Mouse (Mus musculus) testis, postnatal 10 days (tissue): ENCODE measurements around the gene Plac1.

ENCODE experiments used
- DNase-seq: peaks from one replicate; pipeline ENCODE4 v3.0.0; 2021; ENCODE audit warnings: low spot score

Gene Plac1

DNA sequence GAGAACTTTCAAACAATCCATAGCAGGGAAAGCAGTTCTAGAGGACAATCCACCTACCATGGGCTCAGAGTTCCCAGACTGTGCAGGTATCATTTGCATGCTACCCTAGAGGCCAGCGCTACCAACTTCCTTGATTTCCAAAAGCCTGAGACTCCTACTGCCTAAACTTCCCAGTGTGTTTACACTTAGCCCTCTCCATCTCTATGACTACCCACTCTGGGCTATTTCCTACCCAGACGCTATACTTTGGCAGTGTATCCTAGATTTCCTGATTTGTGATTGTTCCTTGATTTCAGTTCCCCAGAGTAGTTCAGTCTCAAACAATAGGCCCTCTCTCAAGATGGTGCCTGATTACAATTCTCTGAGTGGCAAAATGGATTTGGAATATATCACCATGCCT, 132.8 kb downstream of the Plac1 start:
- no peak for DNase-seq

DNA sequence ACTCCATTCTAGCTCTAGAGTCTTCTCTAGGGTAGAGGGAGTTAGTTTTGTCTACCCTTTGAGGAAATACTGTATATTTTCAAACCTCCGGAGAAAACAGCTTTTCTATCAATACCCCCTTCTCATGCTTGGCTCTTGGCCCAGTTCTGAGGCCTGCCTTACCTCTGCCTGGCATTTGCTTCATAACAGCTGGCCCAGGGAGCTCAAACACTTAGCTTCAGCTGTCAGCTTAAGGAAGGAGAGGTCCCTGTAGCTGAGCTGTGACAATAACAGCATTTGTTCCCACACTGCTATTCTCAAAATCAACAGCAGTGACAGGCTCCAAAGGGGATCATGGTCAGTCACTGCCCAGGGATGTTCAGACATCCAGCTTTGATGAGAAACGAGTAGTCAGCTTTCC, 138.7 kb downstream of the Plac1 start:
- DNase-seq, result no peak

DNA sequence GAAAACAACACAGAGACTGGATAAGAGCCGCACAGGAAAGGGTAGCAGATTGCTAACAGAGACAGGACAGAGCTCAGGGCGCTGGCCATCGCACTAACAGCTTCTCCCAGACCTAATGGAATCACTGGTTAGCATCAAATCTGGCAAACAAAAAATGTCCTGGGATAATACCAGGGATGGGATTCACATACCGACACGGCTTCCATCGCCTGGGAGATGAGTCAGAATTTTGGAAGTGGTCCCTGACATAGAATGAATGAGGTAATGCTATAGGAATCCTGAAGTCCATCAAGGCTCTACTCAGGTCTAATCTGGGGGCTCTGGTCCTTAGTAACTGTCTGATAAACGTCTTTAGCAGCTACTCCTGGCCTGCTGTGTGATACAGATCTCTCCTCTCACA, 140.0 kb downstream of the Plac1 start:
- DNase-seq, result no peak

GRCm38 (mm10) chrX:53099266-53099665, 140.6 kb downstream of the Plac1 start:
- no peak for DNase-seq

GRCm38 (mm10) chrX:53098293-53098692, 141.6 kb downstream of the Plac1 start:
- DNase-seq, result no peak

DNA sequence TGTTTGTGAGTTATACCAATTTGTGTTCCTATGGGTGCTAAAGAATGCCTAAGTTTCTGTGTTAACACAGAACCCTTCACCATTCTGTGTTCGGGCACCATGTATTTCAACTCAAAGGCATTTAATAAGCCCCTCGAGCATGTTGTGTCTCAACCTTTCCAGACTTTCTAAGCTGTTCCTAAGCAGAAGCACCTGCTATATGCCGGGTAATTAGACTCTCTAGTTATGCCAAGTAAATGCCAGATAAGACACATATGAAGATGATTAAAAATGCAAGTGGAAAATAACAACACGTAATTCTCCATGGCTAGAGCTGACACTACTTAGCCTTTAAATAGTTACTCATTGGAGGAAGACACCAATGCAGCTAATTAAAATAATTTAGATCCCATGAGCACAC, 142.1 kb downstream of the Plac1 start:
- no peak for DNase-seq

DNA sequence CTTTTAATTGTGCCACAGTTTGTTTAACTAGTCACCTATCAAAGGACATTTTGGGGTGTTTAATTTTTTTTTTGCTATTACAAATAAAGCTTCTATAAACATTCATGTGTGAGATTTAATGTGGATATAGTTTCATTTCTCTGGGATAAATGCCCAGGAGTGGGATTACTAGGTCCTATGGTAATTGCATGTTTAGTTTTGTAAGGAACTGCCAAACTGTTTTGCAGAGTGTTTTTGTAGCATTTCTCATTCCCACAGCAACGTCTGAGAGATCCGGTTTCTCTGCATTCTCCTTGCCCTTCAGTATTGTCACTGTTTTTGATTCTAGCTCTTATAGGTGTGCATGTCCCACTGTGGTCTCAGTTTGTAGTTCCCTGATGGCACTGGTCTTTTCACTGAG, 146.5 kb downstream of the Plac1 start:
- DNase-seq, result no peak

DNA sequence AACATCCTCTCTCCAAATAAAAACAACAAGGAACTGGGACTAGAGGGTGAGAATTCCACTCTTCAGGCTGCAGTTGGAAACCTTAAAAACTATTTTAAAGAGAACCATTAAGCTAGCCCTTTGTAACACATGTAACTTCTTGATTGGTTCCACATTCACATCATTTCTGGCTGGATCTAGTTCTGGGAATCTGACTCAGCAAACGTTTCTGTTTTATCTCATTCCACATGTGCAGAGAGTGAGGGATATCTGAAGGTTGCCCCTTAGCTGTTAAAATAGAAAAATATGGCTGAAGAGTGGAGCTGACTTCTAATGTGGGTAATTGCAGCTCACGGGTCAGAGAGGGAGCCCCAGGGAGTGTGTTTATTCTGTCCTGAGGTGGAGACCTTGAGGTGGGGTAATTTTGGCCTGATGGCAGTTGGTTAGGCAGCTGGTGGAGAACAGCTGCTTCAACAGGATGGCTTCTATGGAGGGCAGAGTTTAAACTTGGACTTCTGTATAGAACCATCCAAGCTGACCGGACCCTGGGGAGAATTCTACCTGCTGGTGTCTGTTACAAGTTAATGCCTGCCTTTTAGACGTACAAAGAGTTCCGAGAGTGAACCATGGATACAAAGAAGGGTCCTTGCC, 151.1 kb downstream of the Plac1 start:
- no peak for DNase-seq

GRCm38 (mm10) chrX:53087202-53087601, 152.7 kb downstream of the Plac1 start:
- no peak for DNase-seq

GRCm38 (mm10) chrX:53085559-53085958, 154.4 kb downstream of the Plac1 start:
- no peak for DNase-seq

DNA sequence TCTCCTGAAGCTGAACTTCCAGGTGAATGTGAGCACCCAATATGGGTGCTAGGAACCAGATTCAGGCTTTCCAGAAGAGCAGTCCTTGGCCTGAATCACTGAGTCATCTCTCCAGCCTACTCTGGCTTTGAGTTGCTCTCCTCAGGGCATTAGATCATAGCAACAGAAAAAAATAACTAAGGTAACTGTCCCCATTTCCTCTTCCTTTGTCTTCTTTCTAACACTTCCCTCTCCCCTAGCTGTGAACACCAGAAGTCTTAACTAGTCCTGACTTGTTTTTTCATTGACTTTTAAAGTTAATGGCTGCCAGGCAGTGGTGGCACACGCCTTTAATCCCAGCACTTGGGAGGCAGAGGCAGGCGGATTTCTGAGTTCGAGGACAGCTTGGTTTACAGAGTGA, 175.5 kb downstream of the Plac1 start:
- DNase-seq, result no peak

DNA sequence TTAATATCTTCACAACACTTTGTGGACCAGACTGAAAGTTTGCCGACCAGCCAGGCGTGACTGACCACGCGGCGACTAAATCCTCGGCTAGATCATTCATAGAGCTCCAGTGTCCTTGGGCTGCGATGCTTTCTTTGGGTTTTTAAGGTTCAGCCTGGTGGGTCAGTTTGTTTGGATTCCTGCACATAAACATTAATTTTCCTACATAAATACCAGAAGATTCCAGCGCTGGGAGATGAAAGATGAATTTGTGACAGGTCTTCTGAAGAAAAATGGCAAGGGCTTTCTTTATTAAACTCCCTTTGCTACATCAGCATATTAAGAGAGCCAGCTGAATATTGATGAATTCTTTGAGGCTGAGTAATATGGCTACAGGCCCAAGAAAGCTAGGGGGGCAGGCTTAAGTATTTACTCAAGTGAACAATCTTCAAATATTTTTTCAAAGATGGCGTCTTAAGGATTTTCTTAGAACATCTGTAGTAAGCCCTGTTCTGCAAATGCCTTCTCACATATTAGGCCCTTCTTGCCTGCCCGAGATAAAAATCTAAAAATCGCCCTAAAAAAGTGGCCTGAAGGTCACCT, 180.4 kb downstream of the Plac1 start:
- no peak for DNase-seq

DNA sequence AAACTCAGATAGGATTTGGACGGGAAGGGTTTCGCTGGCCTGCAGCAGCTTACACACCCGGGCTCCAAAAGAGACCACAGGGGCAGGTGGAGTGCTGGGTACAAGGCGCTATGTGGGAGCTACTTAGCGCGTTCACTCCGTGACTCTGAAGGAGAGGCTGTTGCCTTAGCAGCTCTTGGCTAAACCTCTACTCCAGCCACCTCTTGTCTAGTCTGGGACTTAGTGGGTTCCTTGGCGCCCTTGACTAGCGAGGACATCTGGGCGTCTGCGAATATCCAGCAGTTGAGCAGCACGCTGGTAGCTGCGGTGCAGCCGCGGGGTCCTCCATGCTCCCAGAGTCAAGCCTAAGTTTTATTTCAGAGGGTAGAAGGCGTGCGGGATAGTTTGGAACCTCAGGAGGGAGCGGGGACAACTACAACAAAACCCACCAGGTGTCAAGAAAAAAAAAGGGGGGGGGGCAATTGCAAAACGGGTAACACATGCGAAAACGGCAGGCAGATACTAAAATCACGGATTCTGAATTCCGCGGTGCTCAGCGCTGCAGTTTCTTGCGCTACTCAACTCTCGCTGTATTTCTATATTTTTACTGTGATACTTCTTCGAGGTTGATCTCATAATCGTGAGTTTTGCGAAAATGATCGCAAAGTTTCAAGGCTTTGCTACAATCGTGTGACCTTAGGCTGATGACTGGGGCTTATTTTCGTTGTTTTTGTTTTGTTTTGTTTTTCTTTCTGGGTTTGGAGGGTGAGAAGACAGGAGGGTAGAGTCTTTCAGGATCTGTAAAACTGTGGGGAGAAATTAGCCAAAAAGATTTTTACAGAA, 181.2 kb downstream of the Plac1 start:
- DNase-seq, result peak; percentile 43

GRCm38 (mm10) chrX:53057760-53058090, 182.2 kb downstream of the Plac1 start:
- DNase-seq, result no peak

DNA sequence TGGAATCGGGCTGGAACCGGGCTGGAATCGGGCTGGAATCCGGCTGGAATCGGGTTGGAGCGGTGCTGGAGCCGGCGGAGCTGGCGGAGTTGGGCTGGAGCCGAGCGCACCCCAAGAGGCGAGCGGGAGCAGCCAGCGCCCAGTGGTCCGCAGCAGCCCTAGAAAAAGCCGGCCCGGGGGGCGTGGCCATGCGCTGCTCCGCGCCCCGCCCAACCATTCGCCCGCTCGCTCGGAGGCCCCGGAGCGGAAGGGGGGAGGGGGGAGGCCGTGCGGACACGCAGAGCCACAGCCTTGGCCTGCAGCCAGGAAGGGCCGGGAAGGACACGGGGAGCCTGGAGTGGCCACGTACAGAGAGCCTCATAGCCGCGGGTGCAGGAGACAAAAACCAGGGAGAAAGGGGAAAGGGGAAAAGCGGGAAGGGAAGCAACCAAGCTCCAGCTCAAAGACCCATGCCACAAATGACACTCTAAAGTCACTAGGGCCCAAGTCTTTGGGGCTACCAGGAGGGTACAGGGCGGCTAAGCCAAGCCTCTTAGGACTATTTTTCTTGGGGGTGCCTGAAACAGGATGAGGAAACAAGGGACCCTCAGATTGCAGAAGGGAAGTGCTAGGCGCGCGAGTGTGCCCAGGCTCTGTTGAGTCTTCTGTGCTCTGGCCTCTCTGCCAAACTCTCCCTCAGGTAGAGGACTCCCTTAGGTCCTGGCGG, 182.7 kb downstream of the Plac1 start:
- DNase-seq, result peak; percentile 98

DNA sequence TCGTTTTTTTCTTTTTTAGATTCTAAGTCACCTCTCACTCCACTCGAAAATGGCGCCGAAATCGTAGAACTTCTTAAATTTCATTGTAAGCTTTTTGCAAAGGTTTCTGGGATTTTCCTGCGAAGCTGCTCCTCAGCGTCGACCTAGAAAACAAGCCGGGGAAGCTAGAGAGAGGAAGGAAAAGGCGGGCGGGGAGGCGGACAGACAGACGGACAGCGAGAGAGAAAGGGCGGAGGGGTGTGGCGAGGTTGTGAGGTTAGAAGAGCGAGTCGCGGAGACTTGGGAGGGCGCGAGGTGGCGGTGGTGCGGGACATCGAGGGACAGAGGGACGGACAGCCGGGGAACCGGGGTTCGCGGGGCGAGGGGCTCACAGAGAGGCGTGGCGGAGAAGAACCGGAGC, 183.3 kb downstream of the Plac1 start:
- DNase-seq, result no peak

DNA sequence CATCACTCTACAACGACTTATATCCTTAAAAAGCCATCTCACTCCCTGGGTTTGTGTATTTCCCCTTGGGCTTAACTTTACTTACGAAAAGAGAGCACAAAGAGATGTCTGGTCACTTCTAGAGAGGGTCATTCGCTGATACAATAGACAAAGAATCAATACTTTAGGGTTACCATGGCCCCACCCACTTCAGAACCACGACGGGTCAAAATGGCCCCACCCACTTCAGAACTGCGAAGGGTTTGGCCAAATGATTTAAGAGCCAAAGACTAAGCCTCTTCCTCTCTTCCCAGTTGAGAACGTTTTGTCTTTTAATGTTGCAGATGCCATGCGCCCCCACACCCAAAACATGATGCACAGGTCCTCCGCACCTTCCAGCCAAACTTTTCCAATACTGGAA, 184.1 kb downstream of the Plac1 start:
- peak; percentile 44 for DNase-seq

GRCm38 (mm10) chrX:53053885-53054284, 186.0 kb downstream of the Plac1 start:
- no peak for DNase-seq

DNA sequence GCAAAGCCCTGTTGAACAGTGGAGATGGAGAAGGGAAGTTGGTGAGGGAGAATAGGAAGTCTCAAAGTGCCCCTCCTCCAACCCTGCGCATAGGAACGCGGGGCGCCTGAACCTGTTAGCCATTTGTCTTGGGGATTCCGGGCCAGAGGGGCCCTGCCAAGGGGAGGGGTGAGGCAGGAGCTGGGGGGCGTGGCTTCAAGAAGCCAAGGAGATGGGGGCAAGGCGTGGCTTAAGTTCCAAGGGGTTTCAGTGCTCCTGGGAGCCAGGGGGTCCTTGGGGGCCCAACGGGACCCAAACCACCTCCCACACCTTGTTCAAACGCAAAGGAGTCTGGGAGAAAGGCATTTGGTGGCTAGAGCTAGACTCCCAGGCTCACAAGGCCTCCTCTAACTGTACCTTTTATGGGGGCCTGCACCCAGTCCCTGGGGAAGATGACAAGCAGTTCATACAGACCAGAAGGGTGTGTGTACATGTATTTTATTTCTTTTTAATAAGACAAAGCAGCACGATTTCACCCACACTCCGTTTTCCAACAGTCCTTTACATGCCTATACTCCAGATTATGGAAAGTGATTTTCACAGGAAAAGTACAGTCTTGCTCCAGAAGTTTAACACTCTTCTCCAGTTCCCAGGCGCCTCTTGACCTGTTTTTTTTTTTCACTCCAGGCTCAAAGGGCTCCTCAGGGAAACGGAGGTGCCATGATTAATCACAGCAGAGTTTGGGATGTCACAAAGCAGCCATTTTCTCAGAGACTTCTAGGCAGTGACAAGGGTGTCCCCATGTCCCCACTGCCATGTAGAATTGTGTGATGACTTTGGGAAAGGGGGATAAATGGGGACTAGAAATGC, 187.0 kb downstream of the Plac1 start:
- peak; percentile 81 for DNase-seq

DNA sequence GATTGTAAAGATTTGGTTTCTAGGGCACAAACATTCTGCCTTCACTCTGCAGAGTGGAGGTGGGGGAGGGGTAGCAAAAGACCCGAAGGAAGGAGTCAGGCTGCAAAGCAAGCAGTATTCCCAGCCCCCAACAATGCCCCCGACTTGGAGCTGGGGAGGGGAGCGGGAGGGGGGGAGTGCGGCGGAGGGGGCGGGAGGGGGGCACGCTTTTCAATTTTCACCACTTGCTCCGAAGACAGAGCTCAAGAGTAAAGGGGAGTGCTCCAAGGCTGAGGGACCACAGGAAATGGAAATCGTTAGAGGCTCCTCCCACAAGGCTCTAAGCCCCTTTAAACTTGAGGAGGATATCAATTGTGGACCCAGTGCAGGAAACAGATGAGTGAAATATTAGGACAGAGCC, 189.6 kb downstream of the Plac1 start:
- DNase-seq, result no peak

DNA sequence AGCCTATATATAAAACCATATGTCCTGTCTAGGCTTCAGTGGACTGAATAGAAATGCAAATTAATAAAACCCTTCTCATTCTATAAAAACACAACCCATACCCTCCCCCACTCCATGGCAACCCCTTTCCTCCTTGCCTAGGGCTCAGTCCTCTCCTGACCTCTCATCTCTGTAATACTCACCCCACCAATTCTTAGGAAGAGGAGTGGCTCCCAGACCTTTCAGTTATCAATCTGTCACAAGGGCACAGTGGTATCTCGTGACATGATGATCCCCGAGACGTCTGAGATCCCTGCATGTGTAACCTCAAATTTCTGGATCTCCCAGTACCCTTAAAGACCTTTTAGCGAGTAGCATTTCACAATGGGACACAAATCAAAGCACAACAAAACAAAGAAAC, 190.7 kb downstream of the Plac1 start:
- no peak for DNase-seq

- DNase-seq, result no peak
Observed at GRCm38 (mm10) chrX:53046911-53047310, 193.0 kb downstream of the Plac1 start.
